Mouse (Mus musculus) thymus, adult 2 months (tissue): Measurements from ENCODE around the gene Sult2a7. TPM values are rescaled to one million over a fixed set of nuclear protein-coding genes. Genes with fewer than 3 reads are reported as not detected.

Source experiments
- DNase-seq: peaks from one replicate; pipeline ENCODE4 v3.0.0; 2021
- H3K27ac ChIP-seq: fragments of 200-500 bp; 2 replicates; pipeline ENCODE4 v1.5.1; 2012; ENCODE audit warnings: low read length, control low read depth; ENCODE audit not compliant: control insufficient read depth, insufficient read depth
- H3K27me3 ChIP-seq: fragments of 200-500 bp; 2 replicates; pipeline ENCODE4 v1.6.1; 2012; ENCODE audit warnings: mild to moderate bottlenecking, low read length, moderate library complexity, mixed read lengths; ENCODE audit not compliant: control insufficient read depth, insufficient read depth
- H3K36me3 ChIP-seq: fragments of 200-500 bp; 2 replicates; pipeline ENCODE4 v1.6.1; 2012; ENCODE audit warnings: mild to moderate bottlenecking, low read length, moderate library complexity; ENCODE audit not compliant: control insufficient read depth, insufficient read depth
- H3K4me1 ChIP-seq: fragments of 200-500 bp; replicated peaks from 2 replicates; pipeline ENCODE4 v1.6.1; 2012; ENCODE audit warnings: low read length; ENCODE audit not compliant: control insufficient read depth, insufficient read depth
- H3K4me3 ChIP-seq: fragments of 200-500 bp; 2 replicates; pipeline ENCODE4 v1.5.1; 2012; ENCODE audit warnings: mild to moderate bottlenecking, low read length, control low read depth, moderate library complexity; ENCODE audit not compliant: control insufficient read depth, insufficient read depth
- CTCF ChIP-seq: fragments of 200-500 bp; IDR thresholded peaks from 2 replicates; pipeline ENCODE4 v1.5.1; 2012; ENCODE audit warnings: mild to moderate bottlenecking, control low read depth, low read length, moderate library complexity, borderline replicate concordance; ENCODE audit not compliant: control insufficient read depth, poor library complexity, insufficient read depth; ENCODE audit errors: extremely low read depth
- POLR2A ChIP-seq: fragments of 200-500 bp; IDR thresholded peaks from 2 replicates; pipeline ENCODE4 v1.6.1; 2012; ENCODE audit warnings: mild to moderate bottlenecking, low read length, control low read depth, moderate library complexity; ENCODE audit not compliant: control insufficient read depth, poor library complexity, insufficient read depth; ENCODE audit errors: extremely low read depth
- WGBS: fragments of 180-500 bp; shearing (Covaris S2); methylation state at CpG from one replicate; pipeline ENCODE4 v1.1.7; 2018; 5-methylcytosine and 5-hydroxymethylcytosine counted together
- polyA plus RNA-seq: library from polyadenylated mRNA; depleted of rRNA; stranded (reverse); fragments of >200 nt; gene quantifications from 2 replicates; pipeline ENCODE4 v1.2.3, GENCODE M21; 2012; rRNA removed

The Sult2a7 gene
- polyA plus RNA-seq, 1 experiment, result not detected

DNA sequence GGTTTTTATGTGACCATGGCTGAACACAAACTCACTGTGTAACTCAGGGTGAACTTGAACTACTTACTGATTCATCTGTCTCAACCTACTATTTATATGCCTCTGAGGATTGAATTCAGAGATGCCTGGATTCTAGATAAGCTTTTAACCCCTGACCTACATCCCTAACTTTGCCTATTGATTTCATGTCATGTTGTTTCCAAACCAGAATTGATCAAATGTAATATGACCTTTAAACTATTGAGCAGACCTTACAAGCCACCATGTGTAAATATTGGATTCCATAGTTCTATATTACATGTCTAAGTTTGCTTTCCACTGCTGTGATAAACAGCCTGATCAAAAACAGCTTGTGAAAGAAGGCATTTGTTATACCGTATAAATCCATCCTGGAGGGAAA, 55.5 kb downstream of the Sult2a7 start:
- no peaks in the 10 kb centered on the region for H3K27me3 ChIP-seq
- WGBS, result 83% methylated on average over 1 of the region's 1 CpGs
- H3K4me1 ChIP-seq, result no peaks in the 10 kb centered on the region
- no peak for DNase-seq
- H3K4me3 ChIP-seq, result no peak overlapping the region
- no peaks in the 10 kb centered on the region for H3K36me3 ChIP-seq
- H3K27ac ChIP-seq, result no peak overlapping the region
- no peak for TF ChIP-seq CTCF
- no peak for TF ChIP-seq POLR2A

DNA sequence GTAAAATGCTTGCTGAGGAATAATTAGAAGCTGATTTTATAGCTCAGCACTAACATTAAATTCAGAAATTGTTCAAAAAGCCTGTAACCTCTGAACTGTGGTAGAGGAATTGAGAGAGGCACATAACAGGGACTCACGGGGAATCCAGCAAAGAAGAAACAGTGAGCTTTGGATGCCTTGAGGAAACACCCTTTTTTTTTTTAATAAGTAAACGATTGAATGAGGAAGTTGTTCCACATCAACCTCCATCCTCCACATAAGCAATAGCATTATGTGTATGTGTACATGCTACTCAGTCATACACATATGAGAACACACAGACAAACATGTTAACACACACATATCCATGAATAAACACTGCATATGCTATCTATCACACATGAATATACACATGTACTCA, 56.0 kb downstream of the Sult2a7 start:
- no peak overlapping the region for H3K27ac ChIP-seq
- no peaks in the 10 kb centered on the region for H3K4me1 ChIP-seq
- no peaks in the 10 kb centered on the region for H3K27me3 ChIP-seq
- no peak for DNase-seq
- no peak for TF ChIP-seq CTCF
- no peak for TF ChIP-seq POLR2A
- no peaks in the 10 kb centered on the region for H3K36me3 ChIP-seq
- 89% methylated on average over 2 of the region's 2 CpGs for WGBS
- H3K4me3 ChIP-seq, result no peak overlapping the region

Other genes starting within 250 kb of the Sult2a7 start
- not detected in 2 replicates for gene Sult2a6, start 239.4 kb downstream of the Sult2a7 start, polyA plus RNA-seq
- not detected in 2 replicates for gene Obox8, start 160.7 kb downstream of the Sult2a7 start, polyA plus RNA-seq
- not detected in 2 replicates for gene Sult2a8, start 47.5 kb downstream of the Sult2a7 start, polyA plus RNA-seq
- not detected in 2 replicates for gene Vmn1r90, start 69.3 kb upstream of the Sult2a7 start, polyA plus RNA-seq
- not detected in 2 replicates for gene Obox7, start 165.3 kb upstream of the Sult2a7 start, polyA plus RNA-seq